Mouse (Mus musculus) olfactory bulb, adult 2 months (tissue): ENCODE measurements around the gene Gjb2.

ENCODE experiments used
- CTCF ChIP-seq: fragments of 200-500 bp; IDR thresholded peaks from 2 replicates; pipeline ENCODE4 v1.5.1; 2012; ENCODE audit warnings: low read depth, mild to moderate bottlenecking, low read length, moderate library complexity; ENCODE audit not compliant: insufficient read depth
- POLR2A ChIP-seq: fragments of 200-500 bp; IDR thresholded peaks from 2 replicates; pipeline ENCODE4 v1.6.1; 2012; ENCODE audit warnings: mild to moderate bottlenecking, low read depth, low read length, moderate library complexity; ENCODE audit not compliant: insufficient read depth

GRCm38 (mm10) chr14:57057563-57058321, 46.8 kb downstream of the Gjb2 start, which contains the start of gene Gja3:
- TF ChIP-seq CTCF = no peak
- TF ChIP-seq POLR2A = no peak
